Mouse (Mus musculus) lung, postnatal 0 days (tissue): ENCODE measurements around the gene Ggt1. TPM values are rescaled to one million over a fixed set of nuclear protein-coding genes. Genes with fewer than 3 reads are reported as not detected.

Source experiments
- ATAC-seq: fragments of 200-750 bp; cut with Nextera tagmentation; 2 replicates; pipeline ENCODE4 v1.8.0; 2017; ENCODE audit warnings: moderate library complexity
- DNase-seq: peaks from one replicate; pipeline ENCODE4 v3.0.0-alpha.2; 2016; ENCODE audit warnings: low spot score
- H3K27ac ChIP-seq: fragments of 300-500 bp; sonication (generic); 2 replicates; pipeline ENCODE4 v1.5.1; 2014; ENCODE audit warnings: antibody characterized with exemption, mild to moderate bottlenecking, low read length, mixed read lengths
- H3K27me3 ChIP-seq: fragments of 300-500 bp; sonication (generic); replicated peaks from 2 replicates; pipeline ENCODE4 v1.6.1; 2014; ENCODE audit warnings: low read length, mixed read lengths; ENCODE audit not compliant: insufficient read depth
- H3K36me3 ChIP-seq: fragments of 300-500 bp; sonication (generic); 2 replicates; pipeline ENCODE4 v1.6.1; 2014; ENCODE audit warnings: low read length, mixed read lengths; ENCODE audit not compliant: insufficient read depth
- H3K4me1 ChIP-seq: fragments of 300-500 bp; sonication (generic); 2 replicates; pipeline ENCODE4 v1.6.1; 2014; ENCODE audit warnings: antibody characterized with exemption, low read depth, low read length, mixed read lengths; ENCODE audit not compliant: insufficient read depth
- H3K4me2 ChIP-seq: fragments of 300-500 bp; sonication (generic); replicated peaks from 2 replicates; pipeline ENCODE4 v1.6.1; 2014; ENCODE audit warnings: low read depth, mild to moderate bottlenecking, low read length, moderate library complexity, mixed read lengths
- H3K4me3 ChIP-seq: fragments of 300-500 bp; sonication (generic); 2 replicates; pipeline ENCODE4 v1.5.1; 2014; ENCODE audit warnings: low read depth, low read length
- H3K9ac ChIP-seq: fragments of 300-500 bp; sonication (generic); replicated peaks from 2 replicates; pipeline ENCODE4 v1.6.1; 2014; ENCODE audit warnings: low read depth, mild to moderate bottlenecking
- H3K9me3 ChIP-seq: fragments of 300-500 bp; sonication (generic); 2 replicates; pipeline ENCODE4 v1.6.1; 2016; ENCODE audit warnings: low read length, mixed read lengths
- CTCF ChIP-seq: IDR thresholded peaks from 2 replicates; pipeline ENCODE4 v1.5.1; 2016; ENCODE audit warnings: antibody characterized with exemption, mild to moderate bottlenecking
- EP300 ChIP-seq: IDR thresholded peaks from 2 replicates; pipeline ENCODE4 v1.6.1; 2016; ENCODE audit warnings: antibody characterized with exemption, mild to moderate bottlenecking, control low read depth
- WGBS: fragments of 180-500 bp; shearing (Covaris S2); extraction: QIAGEN DNeasy Blood & Tissue Kit; methylation state at CpG from one replicate; pipeline ENCODE4 v1.1.7; 2014; 5-methylcytosine and 5-hydroxymethylcytosine counted together
- polyA plus RNA-seq: library from polyadenylated mRNA; unstranded; fragments of >200 nt; fragmentation: Nextera tagmentation; extraction: Ambion mirVana; gene quantifications from 2 replicates; pipeline ENCODE4 v1.2.1, GENCODE M21; 2015

Gene Ggt1
- polyA plus RNA-seq, 1 experiment from 2014 or later, result 0.42 TPM

DNA sequence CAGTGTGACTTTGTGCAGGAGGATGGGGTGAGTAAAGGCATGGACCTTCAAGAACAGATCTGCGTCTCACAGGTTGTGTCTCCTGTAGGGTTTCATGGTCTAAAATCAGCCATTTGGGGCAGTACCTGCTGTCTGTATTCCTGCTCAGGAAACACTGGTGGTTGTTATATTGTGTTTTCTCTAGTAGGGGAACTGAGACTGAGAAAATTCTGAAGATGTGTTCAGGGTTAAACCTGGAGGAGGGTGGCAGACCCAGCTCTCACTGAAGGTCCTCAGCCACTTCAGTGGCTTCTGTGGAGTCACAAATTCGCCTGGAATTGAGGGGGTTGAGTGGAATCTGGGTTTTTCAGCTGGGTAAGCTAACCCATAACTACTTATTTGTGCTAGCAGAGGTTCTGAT lies 31.1 kb upstream of the Ggt1 start:
- Histone ChIP-seq H3K27ac (no peak overlapping the region), H3K4me3 (no peak overlapping the region), H3K27me3 (no peaks in the 10 kb centered on the region), H3K9ac (no peak overlapping the region), H3K36me3 (peaks cover 3% of the 10 kb centered on the region; the same call in 1 of the 2 replicates), H3K9me3 (no peaks in the 10 kb centered on the region), H3K4me2 (no peak overlapping the region), H3K4me1 (no peaks in the 10 kb centered on the region)
- 86% methylated on average over 2 of the region's 2 CpGs for WGBS
- ATAC-seq, result no peak
- DNase-seq, result no peak
- TF ChIP-seq EP300 (no peak), CTCF (no peak)

DNA sequence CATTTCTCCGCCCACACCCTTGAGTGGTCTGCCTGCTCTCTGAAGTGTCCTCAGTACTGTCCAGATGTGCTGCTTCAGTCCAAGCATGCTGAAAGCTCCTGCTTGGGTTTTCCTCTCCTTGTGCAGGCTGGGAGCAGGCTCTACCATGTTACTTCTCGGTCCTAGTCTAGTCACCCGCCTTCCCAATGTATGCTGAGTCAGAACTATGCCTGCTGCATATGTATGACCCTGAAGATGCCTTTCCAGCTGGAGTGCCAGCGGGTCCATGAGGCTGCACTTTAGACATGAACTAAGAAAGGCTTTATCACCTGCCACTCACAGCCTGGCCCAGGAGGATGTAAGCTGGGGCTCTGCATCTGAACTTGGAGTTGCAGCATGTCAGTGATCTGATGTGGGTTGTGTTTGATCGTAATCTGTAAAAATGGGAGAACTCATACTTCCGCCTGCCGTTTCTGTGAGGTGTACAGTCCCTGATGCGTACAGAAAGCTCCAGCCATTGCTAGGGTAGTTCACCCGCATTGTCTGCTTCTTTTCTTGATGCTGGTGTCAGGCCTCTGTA lies 29.8 kb upstream of the Ggt1 start:
- H3K4me1 ChIP-seq, result no peaks in the 10 kb centered on the region
- peaks cover 3% of the 10 kb centered on the region; the same call in 1 of the 2 replicates for H3K36me3 ChIP-seq
- no peak overlapping the region for H3K4me3 ChIP-seq
- H3K27me3 ChIP-seq, result no peaks in the 10 kb centered on the region
- H3K4me2 ChIP-seq, result no peak overlapping the region
- H3K9ac ChIP-seq, result no peak overlapping the region
- H3K27ac ChIP-seq, result no peak overlapping the region
- ATAC-seq (no peak), DNase-seq (no peak)
- 92% methylated on average over 9 of the region's 9 CpGs for WGBS
- H3K9me3 ChIP-seq, result no peaks in the 10 kb centered on the region
- TF ChIP-seq EP300 (no peak), CTCF (no peak)

GRCm38 (mm10) chr10:75534216-75534615 lies 27.2 kb upstream of the Ggt1 start:
- no peak for ATAC-seq
- TF ChIP-seq EP300 (no peak), CTCF (no peak)

DNA sequence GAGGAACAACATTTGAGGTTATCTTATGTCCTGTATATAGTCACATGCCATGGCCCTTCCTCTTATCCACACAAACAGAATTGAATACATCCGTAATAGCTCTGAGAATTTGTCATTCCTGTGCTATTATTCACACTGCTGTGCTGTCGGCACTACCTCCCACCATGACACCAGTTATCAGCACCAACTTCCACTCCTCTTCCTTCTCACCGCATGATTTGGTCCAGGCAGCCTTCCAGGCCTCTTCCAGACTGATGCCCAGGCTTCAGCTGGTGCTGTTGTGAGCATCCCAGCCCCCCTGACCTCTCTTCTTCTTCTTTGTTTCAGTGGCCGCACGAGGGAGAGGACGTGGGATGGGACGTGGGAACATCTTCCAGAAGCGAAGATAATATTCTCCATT lies 26.5 kb upstream of the Ggt1 start:
- H3K9me3 ChIP-seq, result no peaks in the 10 kb centered on the region
- H3K36me3 ChIP-seq, result peaks cover 3% of the 10 kb centered on the region; the same call in 1 of the 2 replicates
- DNase-seq (no peak), ATAC-seq (peak; percentile 19; the same call in 1 of the 2 replicates)
- 79% methylated on average over 8 of the region's 8 CpGs for WGBS
- no peak overlapping the region for H3K27ac ChIP-seq
- no peak overlapping the region for H3K4me2 ChIP-seq
- H3K4me1 ChIP-seq, result no peaks in the 10 kb centered on the region
- TF ChIP-seq CTCF, result no peak
- no peak for TF ChIP-seq EP300
- H3K4me3 ChIP-seq, result no peak overlapping the region
- no peaks in the 10 kb centered on the region for H3K27me3 ChIP-seq
- no peak overlapping the region for H3K9ac ChIP-seq

More at GRCm38 (mm10) chr10:75534216-75534615, 27.2 kb upstream of the Ggt1 start:
- no peak overlapping the region for H3K4me2 ChIP-seq
- no peaks in the 10 kb centered on the region for H3K4me1 ChIP-seq
- H3K9me3 ChIP-seq, result no peaks in the 10 kb centered on the region
- no peak overlapping the region for H3K9ac ChIP-seq
- no peaks in the 10 kb centered on the region for H3K27me3 ChIP-seq
- no peak overlapping the region for H3K4me3 ChIP-seq
- no peak for DNase-seq
- no peak overlapping the region for H3K27ac ChIP-seq
- 87% methylated on average over 8 of the region's 8 CpGs for WGBS
- H3K36me3 ChIP-seq, result peaks cover 3% of the 10 kb centered on the region; the same call in 1 of the 2 replicates

GRCm38 (mm10) chr10:75535423-75535822 lies 26.0 kb upstream of the Ggt1 start:
- no peaks in the 10 kb centered on the region for H3K4me1 ChIP-seq
- whole genome bisulfite sequencing, result 69% methylated on average over 2 of the region's 2 CpGs
- H3K9me3 ChIP-seq, result no peaks in the 10 kb centered on the region
- H3K27me3 ChIP-seq, result no peaks in the 10 kb centered on the region
- no peak overlapping the region for H3K4me3 ChIP-seq
- H3K27ac ChIP-seq, result no peak overlapping the region
- DNase-seq (peak; percentile 30), ATAC-seq (peak; percentile 55; the same call in 1 of the 2 replicates)
- H3K4me2 ChIP-seq, result no peak overlapping the region
- no peak overlapping the region for H3K9ac ChIP-seq
- peaks cover 3% of the 10 kb centered on the region; the same call in 1 of the 2 replicates for H3K36me3 ChIP-seq
- TF ChIP-seq CTCF (no peak), EP300 (no peak)

DNA sequence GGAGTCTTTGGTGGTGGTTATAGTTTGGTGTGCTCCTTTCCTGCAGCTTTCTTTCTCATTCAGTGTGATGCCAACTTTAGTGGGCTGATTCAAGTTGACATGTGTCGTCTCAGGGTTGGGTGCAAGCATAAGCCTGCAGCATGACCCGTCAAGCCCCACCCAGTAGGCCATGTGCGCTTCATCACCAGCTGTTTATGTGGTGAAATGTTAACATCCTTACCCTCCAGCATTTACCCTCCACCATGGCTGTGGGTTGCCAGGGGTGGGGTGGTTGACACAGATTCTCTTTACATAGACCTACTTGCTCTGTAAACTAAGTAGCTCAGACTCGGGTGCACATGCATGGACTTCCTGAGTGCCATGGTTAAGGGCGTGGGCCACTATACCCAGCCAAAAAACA lies 25.3 kb upstream of the Ggt1 start:
- no peak overlapping the region for H3K27ac ChIP-seq
- no peak overlapping the region for H3K4me3 ChIP-seq
- 86% methylated on average over 5 of the region's 5 CpGs for WGBS
- ATAC-seq (no peak), DNase-seq (no peak)
- no peaks in the 10 kb centered on the region for H3K9me3 ChIP-seq
- no peak overlapping the region for H3K9ac ChIP-seq
- H3K4me2 ChIP-seq, result no peak overlapping the region
- H3K4me1 ChIP-seq, result no peaks in the 10 kb centered on the region
- no peak for TF ChIP-seq CTCF
- TF ChIP-seq EP300, result no peak
- H3K27me3 ChIP-seq, result no peaks in the 10 kb centered on the region
- peaks cover 3% of the 10 kb centered on the region; the same call in 1 of the 2 replicates for H3K36me3 ChIP-seq

- no peak overlapping the region for H3K9ac ChIP-seq
- WGBS, result 64% methylated on average over 7 of the region's 7 CpGs
- no peak for TF ChIP-seq EP300
- TF ChIP-seq CTCF, result no peak
- ATAC-seq, result no peak
- no peaks in the 10 kb centered on the region for H3K36me3 ChIP-seq
- no peak for DNase-seq
- no peak overlapping the region for H3K4me2 ChIP-seq
- no peak overlapping the region for H3K27ac ChIP-seq
- H3K4me3 ChIP-seq, result no peak overlapping the region
- no peaks in the 10 kb centered on the region for H3K27me3 ChIP-seq
- H3K4me1 ChIP-seq, result peaks cover 14% of the 10 kb centered on the region; the same call in 1 of the 2 replicates
- H3K9me3 ChIP-seq, result no peaks in the 10 kb centered on the region; the same call in 1 of the 2 replicates
These were observed 13.5 kb upstream of the Ggt1 start for GRCm38 (mm10) chr10:75547901-75548300.
